Mouse (Mus musculus): ENCODE results near the gene Cflar.

GRCm38 (mm10) chr1:58713081-58713892, 2.0 kb downstream of the Cflar start:
- TF ChIP-seq POLR2A (IDR thresholded peaks at IDR 0.05; ENCODE audit: extremely low read depth, insufficient read depth, low read length) (0 out of 2 replicates have a peak, but pooled peaks have one; percentile 35), CTCF (IDR thresholded peaks at IDR 0.05; ENCODE audit: low read depth, low read length) (no peak)
